Comparison of ENCODE assay signal across 31 mouse cellular contexts in genomic region chr2:10167283-10167682, GRCm38 (mm10). TPM values are rescaled to one million over a fixed set of nuclear protein-coding genes. Genes with fewer than 3 reads are reported as not detected.
DNase-seq lines count a peak whose midpoint lies in the region; ATAC-seq lines count a peak whose summit lies in the region.
"Had no signal": no experiment of that assay in that cellular context is flagged by ENCODE, and none has a peak within 500 bp of the region (broad histone marks: within the 10 kb centered on the region; RNA-seq: fewer than 3 reads in every experiment).

No protein-coding gene starts in this region.

- H3K4me2 ChIP-seq in embryonic facial prominence, embryonic 14.5 days (ENCODE audit: low read depth, low read length): 0 out of 2 replicates have a peak overlapping the region, but pooled peaks have one; percentile 5
- peak overlapping the region; percentile 36 for H3K4me2 ChIP-seq in liver, embryonic 13.5 days
- no peak overlapping the region for H3K4me2 ChIP-seq in midbrain, embryonic 11.5 days
- H3K4me2 ChIP-seq in forebrain, embryonic 11.5 days (ENCODE audit: low read depth, low read length, severe bottlenecking): no peak overlapping the region
- no peak overlapping the region for H3K4me2 ChIP-seq in intestine, embryonic 15.5 days (replicated peaks)
- H3K4me2 ChIP-seq: heart, embryonic 11.5 days; hindbrain, embryonic 12.5 days; limb, embryonic 15.5 days; lung, embryonic 15.5 days; midbrain, embryonic 15.5 days; neural tube, embryonic 15.5 days; stomach, embryonic 15.5 days had no signal

- H3K27me3 ChIP-seq in embryonic facial prominence, embryonic 14.5 days (replicated peaks; ENCODE audit: control insufficient read depth, insufficient read depth, low read length): no peaks in the 10 kb centered on the region
- H3K27me3 ChIP-seq in liver, embryonic 13.5 days: no peaks in the 10 kb centered on the region
- no peaks in the 10 kb centered on the region for H3K27me3 ChIP-seq in midbrain, embryonic 11.5 days (ENCODE audit: control insufficient read depth, insufficient read depth, low read length)
- H3K27me3 ChIP-seq in forebrain, embryonic 11.5 days (ENCODE audit: control insufficient read depth, insufficient read depth, low read length): no peaks in the 10 kb centered on the region
- H3K27me3 ChIP-seq in intestine, embryonic 15.5 days (replicated peaks): no peaks in the 10 kb centered on the region
- H3K27me3 ChIP-seq: hindbrain, embryonic 12.5 days; limb, embryonic 15.5 days; lung, embryonic 15.5 days; midbrain, embryonic 15.5 days; neural tube, embryonic 15.5 days; stomach, embryonic 15.5 days had no signal

- ATAC-seq in embryonic facial prominence, embryonic 14.5 days (ENCODE audit: low read depth): no peak
- peak; percentile 83 for ATAC-seq in liver, embryonic 13.5 days (ENCODE audit: low read depth)
- 0 out of 2 replicates have a peak, but pooled peaks have one; percentile 12 for ATAC-seq in megakaryocyte, adult 5-6 weeks (ENCODE audit: poor library complexity, severe bottlenecking)
- ATAC-seq in midbrain, embryonic 11.5 days (ENCODE audit: low FRiP score): no peak
- ATAC-seq in forebrain, embryonic 11.5 days (replicated peaks; ENCODE audit: low FRiP score): no peak
- no peak for ATAC-seq in intestine, embryonic 15.5 days
- ATAC-seq: CD4-positive, CD25-positive, alpha-beta regulatory T cell, adult 4 months; forebrain, embryonic 16.5 days; midbrain, embryonic 15.5 days had no signal

- no peak overlapping the region for H3K27ac ChIP-seq in embryonic facial prominence, embryonic 14.5 days (replicated peaks; ENCODE audit: low read depth, low read length)
- H3K27ac ChIP-seq in liver, embryonic 13.5 days: no peak overlapping the region
- no peak overlapping the region for H3K27ac ChIP-seq in midbrain, embryonic 11.5 days (ENCODE audit: low read depth, low read length)
- H3K27ac ChIP-seq in forebrain, embryonic 11.5 days (ENCODE audit: low read depth, low read length): no peak overlapping the region
- no peak overlapping the region for H3K27ac ChIP-seq in intestine, embryonic 15.5 days
- H3K27ac ChIP-seq: forebrain, embryonic 10.5 days; hindbrain, embryonic 12.5 days; layer of hippocampus, adult 2 months; limb, embryonic 15.5 days; lung, embryonic 15.5 days; midbrain, embryonic 15.5 days; neural tube, embryonic 15.5 days; stomach, embryonic 15.5 days had no signal

- no peak overlapping the region for H3K4me3 ChIP-seq in embryonic facial prominence, embryonic 14.5 days (ENCODE audit: low read depth, low read length)
- no peak overlapping the region for H3K4me3 ChIP-seq in liver, embryonic 13.5 days (replicated peaks)
- H3K4me3 ChIP-seq in midbrain, embryonic 11.5 days (ENCODE audit: low read depth, low read length): no peak overlapping the region
- no peak overlapping the region for H3K4me3 ChIP-seq in forebrain, embryonic 11.5 days (ENCODE audit: low read depth, low read length)
- H3K4me3 ChIP-seq in intestine, embryonic 15.5 days (replicated peaks): no peak overlapping the region
- H3K4me3 ChIP-seq: forebrain, embryonic 10.5 days; hindbrain, embryonic 12.5 days; layer of hippocampus, adult 2 months; limb, embryonic 10.5 days; limb, embryonic 15.5 days; lung, embryonic 15.5 days; midbrain, embryonic 15.5 days; neural tube, embryonic 15.5 days; stomach, embryonic 15.5 days had no signal

- WGBS in embryonic facial prominence, embryonic 14.5 days: 83% methylated on average over 11 of the region's 11 CpGs
- 13% methylated on average over 11 of the region's 11 CpGs for WGBS in liver, embryonic 13.5 days (ENCODE audit: insufficient replicate concordance)
- 92% methylated on average over 11 of the region's 11 CpGs for WGBS in midbrain, embryonic 11.5 days
- WGBS in forebrain, embryonic 11.5 days: 91% methylated on average over 11 of the region's 11 CpGs
- WGBS in intestine, embryonic 15.5 days: 87% methylated on average over 11 of the region's 11 CpGs

- H3K9ac ChIP-seq in embryonic facial prominence, embryonic 14.5 days (ENCODE audit: low read depth, low read length): no peak overlapping the region
- no peak overlapping the region for H3K9ac ChIP-seq in liver, embryonic 13.5 days
- no peak overlapping the region for H3K9ac ChIP-seq in midbrain, embryonic 11.5 days (ENCODE audit: low read length)
- no peak overlapping the region for H3K9ac ChIP-seq in forebrain, embryonic 11.5 days (ENCODE audit: low read length)
- no peak overlapping the region for H3K9ac ChIP-seq in intestine, embryonic 15.5 days
- H3K9ac ChIP-seq: hindbrain, embryonic 12.5 days; limb, embryonic 15.5 days; lung, embryonic 15.5 days; midbrain, embryonic 15.5 days; neural tube, embryonic 15.5 days; stomach, embryonic 15.5 days had no signal

- no peaks in the 10 kb centered on the region for H3K36me3 ChIP-seq in embryonic facial prominence, embryonic 14.5 days (ENCODE audit: control insufficient read depth, insufficient read depth, low read length)
- H3K36me3 ChIP-seq in liver, embryonic 13.5 days: no peaks in the 10 kb centered on the region
- no peaks in the 10 kb centered on the region for H3K36me3 ChIP-seq in midbrain, embryonic 11.5 days (ENCODE audit: control insufficient read depth, insufficient read depth, low read length)
- H3K36me3 ChIP-seq in forebrain, embryonic 11.5 days (ENCODE audit: control insufficient read depth, insufficient read depth, low read length): no peaks in the 10 kb centered on the region
- no peaks in the 10 kb centered on the region for H3K36me3 ChIP-seq in intestine, embryonic 15.5 days
- H3K36me3 ChIP-seq: forebrain, embryonic 10.5 days; hindbrain, embryonic 12.5 days; limb, embryonic 10.5 days; limb, embryonic 15.5 days; lung, embryonic 15.5 days; midbrain, embryonic 15.5 days; neural tube, embryonic 15.5 days; stomach, embryonic 15.5 days had no signal

- peaks cover 21% of the 10 kb centered on the region; the same call in 1 of the 2 replicates for H3K4me1 ChIP-seq in embryonic facial prominence, embryonic 14.5 days (ENCODE audit: control insufficient read depth, insufficient read depth, low read length)
- peaks cover 20% of the 10 kb centered on the region for H3K4me1 ChIP-seq in liver, embryonic 13.5 days (replicated peaks)
- H3K4me1 ChIP-seq in midbrain, embryonic 11.5 days (ENCODE audit: control insufficient read depth, insufficient read depth, low read length): no peaks in the 10 kb centered on the region
- H3K4me1 ChIP-seq in forebrain, embryonic 11.5 days (replicated peaks; ENCODE audit: control insufficient read depth, insufficient read depth, low read length): no peaks in the 10 kb centered on the region
- no peaks in the 10 kb centered on the region for H3K4me1 ChIP-seq in intestine, embryonic 15.5 days (replicated peaks)
- H3K4me1 ChIP-seq: hindbrain, embryonic 12.5 days; lung, embryonic 15.5 days; midbrain, embryonic 15.5 days; neural tube, embryonic 15.5 days; stomach, embryonic 15.5 days had no signal

- DNase-seq in 416B (ENCODE audit: low read depth): peak; percentile 42
- no peak for DNase-seq in embryonic facial prominence, embryonic 14.5 days (ENCODE audit: low spot score)
- DNase-seq in liver, embryonic 13.5 days: peak; percentile 15
- no peak for DNase-seq in midbrain, embryonic 11.5 days (ENCODE audit: low spot score, missing footprints)
- DNase-seq in forebrain, embryonic 11.5 days (ENCODE audit: low spot score): no peak
- DNase-seq in frontal cortex, postnatal 10 days (ENCODE audit: low spot score in 2 of 2): no peak
- DNase-seq: adrenal gland, adult 8-10 months; cerebellum, adult 2 months; cerebellum, postnatal 14 days; heart, postnatal 36 days; kidney, adult 18-20 months; kidney, postnatal 36 days; layer of hippocampus, postnatal 36 days; retina, postnatal 1 day; right cerebral cortex, postnatal 14 days; thymus, postnatal 14 days had no signal

- H3K9me3 ChIP-seq in embryonic facial prominence, embryonic 14.5 days (ENCODE audit: control insufficient read depth, low read length): 0 out of 2 replicates have a peak, but pooled peaks cover 3% of the 10 kb centered on the region
- H3K9me3 ChIP-seq in liver, embryonic 13.5 days (replicated peaks): no peaks in the 10 kb centered on the region
- no peaks in the 10 kb centered on the region for H3K9me3 ChIP-seq in midbrain, embryonic 11.5 days (ENCODE audit: control insufficient read depth, low read length)
- H3K9me3 ChIP-seq in forebrain, embryonic 11.5 days (ENCODE audit: control insufficient read depth, low read length): no peaks in the 10 kb centered on the region
- H3K9me3 ChIP-seq in intestine, embryonic 15.5 days: no peaks in the 10 kb centered on the region
- H3K9me3 ChIP-seq: forebrain, embryonic 10.5 days; hindbrain, embryonic 12.5 days; limb, embryonic 10.5 days; limb, embryonic 15.5 days; lung, embryonic 15.5 days; midbrain, embryonic 15.5 days; neural tube, embryonic 15.5 days; stomach, embryonic 15.5 days had no signal

RNA-seq across cellular contexts. Expression of gene Itih5, which starts 13.9 kb away (rescaled TPM):
- 21.5 and 22.5 TPM in 2 replicates for polyA plus RNA-seq in embryonic facial prominence, embryonic 14.5 days (2014; fragmentation: Nextera tagmentation; extraction: Ambion mirVana)
- polyA plus RNA-seq in liver, embryonic 13.5 days (2015; fragmentation: Nextera tagmentation; extraction: Ambion mirVana): 3.5 and 4.4 TPM in 2 replicates
- 1.5 and 2.1 TPM in 2 replicates for total RNA-seq in megakaryocyte, adult 5-6 weeks (2015)
- 2.2 and 3.5 TPM in 2 replicates for total RNA-seq in megakaryocyte, adult 5-6 weeks (2017)
- 7.4 and 7.6 TPM in 2 replicates for polyA plus RNA-seq in midbrain, embryonic 11.5 days (2014; fragmentation: Nextera tagmentation; extraction: Ambion mirVana)
- polyA plus RNA-seq in forebrain, embryonic 11.5 days (2014; fragmentation: Nextera tagmentation; extraction: Ambion mirVana): 3.5 and 3.7 TPM in 2 replicates
- 12.1 and 12.2 TPM in 2 replicates for polyA plus RNA-seq in intestine, embryonic 15.5 days (2015; fragmentation: Nextera tagmentation; extraction: Ambion mirVana)

RNA-seq across cellular contexts. Expression of gene Itih2, which starts 36.1 kb away (rescaled TPM):
- 3.6 and 3.8 TPM in 2 replicates for polyA plus RNA-seq in embryonic facial prominence, embryonic 14.5 days (2014; fragmentation: Nextera tagmentation; extraction: Ambion mirVana)
- 224 and 305 TPM in 2 replicates for polyA plus RNA-seq in liver, embryonic 13.5 days (2015; fragmentation: Nextera tagmentation; extraction: Ambion mirVana)
- total RNA-seq in megakaryocyte, adult 5-6 weeks (2015): not detected in 2 replicates
- total RNA-seq in megakaryocyte, adult 5-6 weeks (2017): not detected in 2 replicates
- polyA plus RNA-seq in midbrain, embryonic 11.5 days (2014; fragmentation: Nextera tagmentation; extraction: Ambion mirVana): 0.06 and 0.12 TPM in 2 replicates
- 0.12 and 0.16 TPM in 2 replicates for polyA plus RNA-seq in forebrain, embryonic 11.5 days (2014; fragmentation: Nextera tagmentation; extraction: Ambion mirVana)
- 4.4 and 5.8 TPM in 2 replicates for polyA plus RNA-seq in intestine, embryonic 15.5 days (2015; fragmentation: Nextera tagmentation; extraction: Ambion mirVana)
- polyA plus RNA-seq: CD4-positive, CD25-positive, alpha-beta regulatory T cell, adult 4 months; limb, embryonic 10.5 days; small intestine, adult 2 months had no signal

Comparison
In these comparisons a context has a peak if more than half of its experiments do, and no peak if none do; other contexts are left out.
1. DNase-seq: peak in 416B (single experiment) and liver, embryonic 13.5 days (single experiment); none in embryonic facial prominence, embryonic 14.5 days (single experiment), midbrain, embryonic 11.5 days (single experiment), forebrain, embryonic 11.5 days (single experiment) and frontal cortex, postnatal 10 days (0 of 2).
2. ATAC-seq: peak in liver, embryonic 13.5 days (single experiment) and megakaryocyte, adult 5-6 weeks (single experiment); none in embryonic facial prominence, embryonic 14.5 days (single experiment), midbrain, embryonic 11.5 days (single experiment), forebrain, embryonic 11.5 days (single experiment) and intestine, embryonic 15.5 days (single experiment).
3. H3K4me2 ChIP-seq: peak in embryonic facial prominence, embryonic 14.5 days (single experiment) and liver, embryonic 13.5 days (single experiment); none in midbrain, embryonic 11.5 days (single experiment), forebrain, embryonic 11.5 days (single experiment) and intestine, embryonic 15.5 days (single experiment).
4. RNA of gene Itih2, which starts 36.1 kb away (polyA plus RNA-seq): 224 to 305 TPM in liver, embryonic 13.5 days; 4.4 to 5.8 TPM in intestine, embryonic 15.5 days, 3.6 to 3.8 TPM in embryonic facial prominence, embryonic 14.5 days, 0.06 to 0.12 TPM in midbrain, embryonic 11.5 days and 0.12 to 0.16 TPM in forebrain, embryonic 11.5 days; every median in the first group is over 10 times any median in the second.